Mouse (Mus musculus) forebrain, embryonic 13.5 days (tissue): ENCODE measurements at regions not wholly inside any gene's neighbourhood (a gene's known extent, or its start where the extent isn't known, plus 50 kb on each side); places are given as distances from the start of the nearest gene placed in this dataset.
A peak's percentile ranks its signal among the peaks of the same experiment; 100 is the strongest.
"Not testable (repeated sequence)": the region's sequence is repeated elsewhere in the genome, so short reads cannot be mapped to it uniquely, and the experiment has no call there.

ENCODE experiments used
- ATAC-seq: fragments of 200-750 bp; cut with Nextera tagmentation; 2 replicates; pipeline ENCODE4 v1.8.0; 2017
- H3K27ac ChIP-seq: fragments of 300-500 bp; sonication (generic); 2 replicates; pipeline ENCODE4 v1.5.1; 2015; ENCODE audit warnings: inconsistent platforms, mild to moderate bottlenecking, moderate library complexity
- H3K27me3 ChIP-seq: fragments of 300-500 bp; sonication (generic); 2 replicates; pipeline ENCODE4 v1.6.1; 2015; ENCODE audit warnings: mild to moderate bottlenecking, inconsistent platforms
- H3K36me3 ChIP-seq: fragments of 300-500 bp; sonication (generic); 2 replicates; pipeline ENCODE4 v1.6.1; 2015; ENCODE audit warnings: mild to moderate bottlenecking, inconsistent platforms; ENCODE audit not compliant: poor library complexity, severe bottlenecking
- H3K4me1 ChIP-seq: fragments of 300-500 bp; sonication (generic); 2 replicates; pipeline ENCODE4 v1.6.1; 2015; ENCODE audit warnings: inconsistent platforms
- H3K4me2 ChIP-seq: fragments of 300-500 bp; sonication (generic); 2 replicates; pipeline ENCODE4 v1.6.1; 2015; ENCODE audit warnings: inconsistent platforms, mild to moderate bottlenecking, moderate library complexity
- H3K4me3 ChIP-seq: fragments of 300-500 bp; sonication (generic); 2 replicates; pipeline ENCODE4 v1.5.1; 2015; ENCODE audit warnings: mild to moderate bottlenecking, inconsistent platforms
- H3K9ac ChIP-seq: fragments of 300-500 bp; sonication (generic); 2 replicates; pipeline ENCODE4 v1.6.1; 2015; ENCODE audit warnings: mild to moderate bottlenecking, inconsistent platforms
- H3K9me3 ChIP-seq: fragments of 300-500 bp; sonication (generic); replicated peaks from 2 replicates; pipeline ENCODE4 v1.6.1; 2016; ENCODE audit warnings: inconsistent platforms
- WGBS: fragments of 180-500 bp; shearing (Covaris S2); methylation state at CpG from one replicate; pipeline ENCODE4 v1.1.7; 2015; 5-methylcytosine and 5-hydroxymethylcytosine counted together

DNA sequence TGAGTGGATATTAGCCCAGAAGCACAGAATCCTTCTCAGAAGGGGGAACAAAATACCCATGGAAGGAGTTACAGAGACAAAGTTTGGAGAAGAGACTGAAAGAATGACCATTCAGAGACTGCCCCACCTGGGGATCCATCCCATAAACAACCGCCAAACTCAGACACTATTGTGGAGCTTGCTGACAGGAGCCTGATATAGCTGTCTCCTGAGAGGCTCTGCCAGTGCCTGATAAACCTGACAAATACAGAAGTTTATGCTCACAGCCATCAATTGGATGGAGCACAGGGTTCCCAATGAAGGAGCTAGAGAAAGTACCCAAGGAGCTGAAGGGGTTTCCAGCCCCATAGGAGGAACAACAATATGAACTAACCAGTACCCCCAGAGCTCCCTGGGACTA, 254.1 kb upstream of the Nr5a2 start:
- 88% methylated on average over 1 of the region's 1 CpGs for WGBS
- not testable (repeated sequence) for H3K27ac ChIP-seq, H3K9me3 ChIP-seq, H3K4me1 ChIP-seq, H3K9ac ChIP-seq, H3K4me3 ChIP-seq, H3K36me3 ChIP-seq, ATAC-seq, H3K27me3 ChIP-seq, H3K4me2 ChIP-seq

GRCm38 (mm10) chr1:137213717-137214116, 253.5 kb upstream of the Nr5a2 start:
- H3K36me3 ChIP-seq = no peaks in the 10 kb centered on the region
- no peaks in the 10 kb centered on the region for H3K27me3 ChIP-seq
- no peak overlapping the region for H3K4me3 ChIP-seq
- 83% methylated on average over 5 of the region's 5 CpGs for WGBS
- ATAC-seq = no peak
- H3K4me2 ChIP-seq = no peak overlapping the region
- H3K4me1 ChIP-seq = no peaks in the 10 kb centered on the region
- H3K27ac ChIP-seq = no peak overlapping the region
- no peak overlapping the region for H3K9ac ChIP-seq
- no peaks in the 10 kb centered on the region for H3K9me3 ChIP-seq

- Histone ChIP-seq H3K27me3 (no peaks in the 10 kb centered on the region), H3K4me3 (no peak overlapping the region), H3K27ac (no peak overlapping the region), H3K9me3 (no peaks in the 10 kb centered on the region), H3K9ac (no peak overlapping the region), H3K36me3 (no peaks in the 10 kb centered on the region), H3K4me2 (no peak overlapping the region), H3K4me1 (no peaks in the 10 kb centered on the region)
- WGBS = 81% methylated on average over 3 of the region's 3 CpGs
- ATAC-seq = no peak
Observed at GRCm38 (mm10) chr1:137212856-137213255, 252.6 kb upstream of the Nr5a2 start.

- Histone ChIP-seq H3K4me3 (no peak overlapping the region), H3K9me3 (no peaks in the 10 kb centered on the region), H3K9ac (no peak overlapping the region), H3K36me3 (no peaks in the 10 kb centered on the region), H3K27me3 (no peaks in the 10 kb centered on the region), H3K27ac (no peak overlapping the region), H3K4me2 (no peak overlapping the region), H3K4me1 (peaks cover 4% of the 10 kb centered on the region; the same call in 1 of the 2 replicates)
- WGBS = 85% methylated on average over 7 of the region's 7 CpGs
- ATAC-seq = no peak
Observed at GRCm38 (mm10) chr1:137204371-137204770, 244.1 kb upstream of the Nr5a2 start.

GRCm38 (mm10) chr1:137203512-137203911, 243.3 kb upstream of the Nr5a2 start:
- no peak overlapping the region for H3K4me3 ChIP-seq
- WGBS = 86% methylated on average over 8 of the region's 8 CpGs
- H3K27ac ChIP-seq = no peak overlapping the region
- H3K36me3 ChIP-seq = no peaks in the 10 kb centered on the region
- H3K4me1 ChIP-seq = peaks cover 4% of the 10 kb centered on the region; the same call in 1 of the 2 replicates
- ATAC-seq = no peak
- H3K9me3 ChIP-seq = no peaks in the 10 kb centered on the region
- no peak overlapping the region for H3K9ac ChIP-seq
- H3K4me2 ChIP-seq = no peak overlapping the region
- H3K27me3 ChIP-seq = no peaks in the 10 kb centered on the region

DNA sequence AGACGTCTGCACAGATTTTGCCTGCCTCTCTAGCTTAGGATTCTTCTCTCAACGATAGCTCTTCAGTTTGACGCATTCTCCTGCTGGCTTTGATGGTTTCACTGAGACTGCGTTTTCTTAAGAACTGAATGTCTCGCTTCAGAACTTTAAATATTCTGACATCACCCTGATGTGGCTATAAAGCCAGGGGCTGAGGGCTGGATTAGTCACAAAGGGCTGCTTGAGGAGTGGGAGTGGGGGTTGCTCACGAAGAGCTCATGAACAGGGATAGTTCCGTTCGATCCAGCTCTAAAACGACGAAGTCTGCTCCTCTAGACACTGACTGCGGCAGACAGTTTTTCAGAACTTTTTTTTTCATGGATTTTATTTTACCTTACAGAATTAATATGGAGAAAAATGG, 240.7 kb upstream of the Nr5a2 start:
- Histone ChIP-seq H3K4me1 (peaks cover 4% of the 10 kb centered on the region; the same call in 1 of the 2 replicates), H3K4me2 (peak overlapping the region; percentile 11; the same call in 1 of the 2 replicates)

GRCm38 (mm10) chr1:137195962-137196361, 235.7 kb upstream of the Nr5a2 start:
- Histone ChIP-seq H3K9me3 (no peaks in the 10 kb centered on the region), H3K27ac (no peak overlapping the region), H3K36me3 (no peaks in the 10 kb centered on the region), H3K4me2 (no peak overlapping the region), H3K4me3 (no peak overlapping the region), H3K4me1 (no peaks in the 10 kb centered on the region), H3K9ac (no peak overlapping the region), H3K27me3 (no peaks in the 10 kb centered on the region)
- no peak for ATAC-seq

More for the DNA sequence above, 240.7 kb upstream of the Nr5a2 start:
- no peaks in the 10 kb centered on the region for H3K36me3 ChIP-seq
- H3K27me3 ChIP-seq = no peaks in the 10 kb centered on the region
- WGBS = 34% methylated on average over 11 of the region's 11 CpGs
- no peak overlapping the region for H3K4me3 ChIP-seq
- H3K27ac ChIP-seq = no peak overlapping the region
- H3K9me3 ChIP-seq = no peaks in the 10 kb centered on the region
- ATAC-seq = no peak
- no peak overlapping the region for H3K9ac ChIP-seq

DNA sequence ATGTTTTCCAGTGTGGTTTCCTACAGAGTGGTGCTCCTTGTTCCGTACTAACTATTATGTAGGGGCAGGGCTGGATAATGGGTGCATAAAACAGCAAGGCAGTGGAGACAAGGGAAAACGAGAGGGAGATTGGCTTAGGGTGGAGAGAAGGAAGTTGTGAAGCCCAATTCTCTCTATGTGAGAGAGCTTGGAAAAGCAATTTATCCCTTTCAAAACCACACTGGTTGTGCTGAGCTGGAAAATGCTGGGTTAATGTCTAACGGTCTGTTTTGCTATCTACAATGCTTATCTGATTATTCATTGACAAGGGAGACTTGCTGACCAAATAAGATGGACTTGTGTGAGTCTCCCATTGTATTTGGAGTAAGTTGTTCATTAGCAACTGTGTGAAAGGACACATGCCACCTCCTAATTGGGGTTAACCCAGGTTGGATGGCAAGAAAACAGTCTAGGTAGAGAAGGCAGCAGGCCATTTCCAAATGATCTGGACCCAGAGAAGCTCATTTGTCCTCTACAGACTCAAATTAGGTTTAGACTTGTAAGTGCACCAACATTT, 234.9 kb upstream of the Nr5a2 start:
- WGBS = 68% methylated on average over 3 of the region's 3 CpGs
- Histone ChIP-seq H3K4me2 (no peak overlapping the region), H3K9me3 (no peaks in the 10 kb centered on the region), H3K4me1 (no peaks in the 10 kb centered on the region), H3K27me3 (no peaks in the 10 kb centered on the region), H3K27ac (no peak overlapping the region), H3K9ac (no peak overlapping the region), H3K36me3 (no peaks in the 10 kb centered on the region), H3K4me3 (no peak overlapping the region)
- no peak for ATAC-seq

GRCm38 (mm10) chr1:137178231-137178630, 218.0 kb upstream of the Nr5a2 start:
- Histone ChIP-seq H3K4me1 (no peaks in the 10 kb centered on the region), H3K36me3 (no peaks in the 10 kb centered on the region), H3K4me3 (no peak overlapping the region), H3K4me2 (no peak overlapping the region), H3K9me3 (no peaks in the 10 kb centered on the region), H3K27ac (no peak overlapping the region), H3K9ac (no peak overlapping the region), H3K27me3 (no peaks in the 10 kb centered on the region)
- no peak for ATAC-seq
- WGBS = 92% methylated on average over 4 of the region's 4 CpGs

DNA sequence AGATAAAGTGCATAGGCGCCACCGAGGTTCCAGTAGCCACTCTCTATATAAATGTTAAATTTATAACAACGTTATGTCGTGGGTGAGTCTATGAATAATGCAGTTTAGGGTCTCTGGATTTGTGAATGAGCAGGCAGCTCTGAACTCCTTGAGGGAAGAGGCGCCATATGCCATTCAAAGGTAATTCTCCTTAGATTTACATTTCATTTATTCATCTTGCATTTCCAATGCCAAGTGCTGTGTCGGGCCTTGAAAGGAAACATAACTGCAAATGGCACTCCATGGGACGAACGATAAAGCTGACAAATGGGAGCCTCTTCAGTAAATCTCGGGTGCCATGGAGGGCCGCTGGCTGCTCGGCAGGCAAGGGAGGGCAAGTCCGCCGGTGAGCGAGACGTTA, 216.4 kb upstream of the Nr5a2 start:
- no peak; the same call in 1 of the 2 replicates for ATAC-seq
- Histone ChIP-seq H3K4me3 (no peak overlapping the region), H3K27me3 (no peaks in the 10 kb centered on the region), H3K9me3 (no peaks in the 10 kb centered on the region), H3K27ac (no peak overlapping the region), H3K4me1 (no peaks in the 10 kb centered on the region), H3K4me2 (no peak overlapping the region), H3K36me3 (no peaks in the 10 kb centered on the region), H3K9ac (no peak overlapping the region)
- WGBS = 60% methylated on average over 15 of the region's 15 CpGs

- Histone ChIP-seq H3K4me1 (no peaks in the 10 kb centered on the region), H3K4me2 (no peak overlapping the region), H3K9me3 (no peaks in the 10 kb centered on the region), H3K4me3 (no peak overlapping the region), H3K9ac (no peak overlapping the region), H3K36me3 (no peaks in the 10 kb centered on the region), H3K27me3 (no peaks in the 10 kb centered on the region), H3K27ac (no peak overlapping the region)
- 35% methylated on average over 5 of the region's 5 CpGs for WGBS
- no peak for ATAC-seq
Observed at GRCm38 (mm10) chr1:137174081-137174480, 213.8 kb upstream of the Nr5a2 start.

DNA sequence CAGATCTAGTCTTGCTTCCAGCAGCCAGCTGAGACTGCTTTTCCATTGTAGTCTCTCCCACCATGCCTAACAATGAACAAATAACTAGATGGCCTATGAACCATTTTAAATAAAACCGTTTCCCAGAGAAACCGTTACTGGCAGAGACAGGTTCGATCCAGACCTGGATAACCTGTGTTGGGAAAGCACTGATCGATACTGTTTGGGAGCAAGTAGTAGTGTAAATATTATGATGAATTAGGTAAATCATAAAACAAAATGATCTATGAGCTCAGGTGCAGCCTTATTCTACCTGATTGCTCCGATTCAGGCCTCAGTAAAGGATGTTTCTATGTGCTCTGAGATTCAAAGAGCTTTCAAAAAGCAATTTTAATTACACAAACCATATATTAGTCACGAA, 211.9 kb upstream of the Nr5a2 start:
- Histone ChIP-seq H3K4me1 (no peaks in the 10 kb centered on the region), H3K36me3 (no peaks in the 10 kb centered on the region), H3K9me3 (no peaks in the 10 kb centered on the region), H3K27me3 (no peaks in the 10 kb centered on the region), H3K27ac (no peak overlapping the region), H3K9ac (no peak overlapping the region), H3K4me3 (no peak overlapping the region), H3K4me2 (no peak overlapping the region)
- WGBS = 89% methylated on average over 6 of the region's 6 CpGs
- ATAC-seq = no peak

GRCm38 (mm10) chr1:137171451-137171850, 211.2 kb upstream of the Nr5a2 start:
- no peaks in the 10 kb centered on the region for H3K27me3 ChIP-seq
- H3K4me1 ChIP-seq = no peaks in the 10 kb centered on the region
- no peak overlapping the region for H3K9ac ChIP-seq
- H3K9me3 ChIP-seq = no peaks in the 10 kb centered on the region
- no peak overlapping the region for H3K27ac ChIP-seq
- WGBS = 81% methylated on average over 5 of the region's 5 CpGs
- H3K4me3 ChIP-seq = no peak overlapping the region
- H3K4me2 ChIP-seq = no peak overlapping the region
- no peak for ATAC-seq
- no peaks in the 10 kb centered on the region for H3K36me3 ChIP-seq
